Mouse (Mus musculus): ENCODE results near the gene Klhl7. TPM values are rescaled to one million over a fixed set of nuclear protein-coding genes. Genes with fewer than 3 reads are reported as not detected.

The Klhl7 gene
- polyA plus RNA-seq, 1 experiment: 6.6 TPM

- DNase-seq (ENCODE audit: low read depth): no peak
Observed at GRCm38 (mm10) chr5:24172092-24172491, 71.7 kb downstream of the Klhl7 start.

GRCm38 (mm10) chr5:24181514-24182295 lies 81.3 kb downstream of the Klhl7 start:
- no peak for DNase-seq (ENCODE audit: low read depth)

DNA sequence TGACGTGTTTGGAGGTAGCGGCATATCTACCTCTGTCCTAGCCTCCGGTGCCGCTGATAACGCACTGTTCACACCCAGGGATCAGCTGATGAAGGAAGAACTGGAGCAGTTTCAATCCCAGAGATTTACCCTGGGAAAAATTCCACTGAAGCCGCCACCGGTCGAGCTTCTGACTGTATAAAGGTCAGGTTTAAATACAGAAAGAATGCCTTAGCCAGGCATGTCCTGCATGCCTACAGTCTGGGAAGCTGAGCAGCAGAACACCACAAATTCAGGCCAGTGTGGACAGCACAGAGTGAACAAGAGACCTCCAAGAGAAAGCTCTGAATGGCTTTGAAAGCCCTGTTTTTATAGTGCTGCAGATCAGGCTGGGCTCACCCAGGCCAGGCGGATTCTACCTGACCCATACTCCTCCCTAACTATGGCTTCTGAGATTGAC lies 81.9 kb downstream of the Klhl7 start:
- DNase-seq (ENCODE audit: low read depth): no peak

- no peak for DNase-seq (ENCODE audit: low read depth)
Observed at GRCm38 (mm10) chr5:24183096-24183495, 82.7 kb downstream of the Klhl7 start.

DNA sequence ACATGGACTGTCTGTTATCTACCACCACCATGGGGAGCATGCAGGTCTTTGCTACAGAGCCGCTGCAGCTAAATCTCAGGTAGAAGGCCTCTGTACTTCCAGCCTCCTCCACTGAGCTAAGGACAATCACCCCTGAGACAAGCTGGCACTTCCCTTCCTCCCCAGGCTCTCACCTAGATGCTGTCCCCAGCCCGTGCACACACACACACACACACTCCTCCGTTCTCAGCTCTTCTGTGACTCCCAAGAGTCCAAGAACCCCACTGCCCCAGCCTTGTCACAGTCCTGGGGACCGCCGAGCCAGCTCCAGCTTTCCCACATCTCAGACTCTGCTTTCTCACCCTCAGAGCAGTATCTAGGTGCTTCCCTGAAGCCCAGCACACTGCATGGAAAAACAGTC lies 83.6 kb downstream of the Klhl7 start:
- DNase-seq (ENCODE audit: low read depth): no peak

- no peak for DNase-seq (ENCODE audit: low read depth)
Observed at GRCm38 (mm10) chr5:24188476-24188875, 88.1 kb downstream of the Klhl7 start.

DNA sequence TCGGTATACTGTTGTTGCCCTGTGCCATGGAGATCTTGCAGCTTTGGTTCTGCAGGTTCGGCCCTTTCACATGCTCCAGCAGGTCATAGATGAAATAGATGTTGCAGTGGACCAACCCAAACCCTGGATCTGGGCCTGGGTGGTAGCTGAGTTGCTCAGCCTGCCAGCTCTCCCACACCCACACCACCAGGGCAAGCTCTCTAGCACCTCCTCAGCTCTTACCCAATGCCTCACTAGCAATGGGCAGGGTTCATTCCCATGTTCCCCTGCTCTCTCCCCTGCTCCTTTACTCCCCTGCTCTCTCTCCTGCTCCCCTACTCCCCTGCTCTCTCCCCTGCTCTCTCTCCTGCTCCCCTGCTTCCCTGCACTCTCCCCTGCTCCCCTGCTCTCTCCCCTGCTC lies 91.4 kb downstream of the Klhl7 start:
- DNase-seq (ENCODE audit: low read depth): peak; percentile 3

- DNase-seq (ENCODE audit: low read depth): no peak
Observed at GRCm38 (mm10) chr5:24201006-24201405, 100.6 kb downstream of the Klhl7 start.

GRCm38 (mm10) chr5:24202492-24202891 lies 102.1 kb downstream of the Klhl7 start:
- DNase-seq (ENCODE audit: low read depth): no peak

- no peak for DNase-seq (ENCODE audit: low read depth)
Observed at GRCm38 (mm10) chr5:24203266-24203665, 102.9 kb downstream of the Klhl7 start.

- DNase-seq (ENCODE audit: low read depth): no peak
Observed at GRCm38 (mm10) chr5:24207965-24208364, 107.6 kb downstream of the Klhl7 start.

DNA sequence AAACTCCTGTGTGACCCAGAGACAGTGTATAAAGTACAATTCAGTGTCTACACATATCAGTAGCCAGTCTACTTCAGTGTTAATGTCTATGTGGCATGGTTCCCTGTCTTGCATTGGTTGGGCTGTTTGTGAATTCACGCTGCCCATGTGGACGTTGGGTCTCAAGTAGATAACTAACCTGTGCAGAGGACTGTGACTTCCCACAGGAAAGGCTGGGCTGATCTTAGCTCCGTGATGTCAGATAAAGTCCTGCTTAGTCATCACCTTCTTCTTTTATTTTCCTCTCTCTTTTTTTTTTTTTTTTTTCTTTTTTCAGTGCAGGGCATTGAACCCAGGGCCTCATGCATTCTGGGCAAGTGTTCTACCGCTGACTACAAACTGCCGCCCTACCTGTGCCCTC lies 108.1 kb downstream of the Klhl7 start:
- DNase-seq (ENCODE audit: low read depth): no peak

Other genes with a start within 250 kb of the Klhl7 start
- gene Fam126a, start 69.9 kb upstream of the Klhl7 start, polyA plus RNA-seq (2012; rRNA removed): 4.6 and 5.7 TPM in 2 replicates
- gene Nupl2, start 64.4 kb downstream of the Klhl7 start, polyA plus RNA-seq (2012; rRNA removed): 6.5 and 7.8 TPM in 2 replicates

All from gonadal fat pad, adult 2 months (tissue).